Mouse (Mus musculus) frontal cortex, postnatal 36 days (tissue): ENCODE measurements around the gene Sf3b4.
"Not testable (repeated sequence)": the region's sequence is repeated elsewhere in the genome, so short reads cannot be mapped to it uniquely, and the experiment has no call there.

Experiments used
- DNase-seq, 2 experiments: peaks; one replicate each; pipeline ENCODE4 v3.0.0; 2022; ENCODE audit warnings: low spot score in 2 of 2

Sf3b4 gene

DNA sequence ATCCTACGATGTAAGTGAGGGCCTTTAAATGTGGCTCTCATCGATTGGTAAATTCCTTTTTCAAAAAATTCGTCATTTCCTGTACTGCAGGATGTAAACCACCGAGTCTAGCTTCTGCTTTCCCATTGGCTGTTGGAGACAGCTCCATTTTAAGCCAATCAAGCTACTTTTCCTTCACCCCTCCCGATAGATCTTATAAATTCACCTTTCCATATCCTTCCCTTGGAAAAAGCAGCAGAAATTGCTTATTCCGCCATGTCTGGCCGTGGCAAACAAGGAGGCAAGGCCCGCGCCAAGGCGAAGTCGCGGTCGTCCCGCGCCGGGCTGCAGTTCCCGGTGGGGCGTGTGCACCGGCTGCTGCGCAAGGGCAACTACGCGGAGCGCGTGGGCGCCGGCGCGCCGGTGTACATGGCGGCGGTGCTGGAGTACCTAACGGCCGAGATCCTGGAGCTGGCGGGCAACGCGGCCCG lies 47.6 kb downstream of the Sf3b4 start, which contains the start of the genes Bola1 and Hist2h2ab:
Gene Bola1 (minus strand): TSS at position 49 of the 470 bp plus-strand sequence.
Gene Hist2h2ab (plus strand): TSS at position 205 of the 470 bp plus-strand sequence.
- peak; percentile 80 to 84 for DNase-seq

DNA sequence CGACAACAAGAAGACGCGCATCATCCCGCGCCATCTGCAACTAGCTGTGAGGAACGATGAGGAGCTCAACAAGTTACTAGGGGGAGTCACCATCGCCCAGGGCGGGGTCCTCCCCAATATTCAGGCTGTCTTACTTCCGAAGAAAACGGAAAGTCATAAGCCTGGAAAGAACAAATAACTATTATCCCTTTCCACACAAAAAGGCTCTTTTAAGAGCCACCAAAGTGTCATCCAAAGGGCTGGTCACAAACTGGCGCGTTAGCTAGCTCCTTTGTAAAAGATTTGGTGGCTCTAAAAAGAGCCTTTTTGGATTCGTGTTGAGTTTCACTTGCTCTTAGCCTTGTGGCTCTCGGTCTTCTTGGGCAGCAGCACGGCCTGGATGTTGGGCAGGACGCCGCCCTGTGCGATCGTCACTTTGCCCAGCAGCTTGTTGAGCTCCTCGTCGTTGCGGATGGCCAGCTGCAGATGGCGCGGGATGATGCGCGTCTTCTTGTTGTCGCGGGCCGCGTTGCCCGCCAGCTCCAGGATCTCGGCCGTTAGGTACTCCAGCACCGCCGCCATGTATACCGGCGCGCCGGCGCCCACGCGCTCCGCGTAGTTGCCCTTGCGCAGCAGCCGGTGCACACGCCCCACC lies 48.1 kb downstream of the Sf3b4 start:
- not testable (repeated sequence) for DNase-seq

DNA sequence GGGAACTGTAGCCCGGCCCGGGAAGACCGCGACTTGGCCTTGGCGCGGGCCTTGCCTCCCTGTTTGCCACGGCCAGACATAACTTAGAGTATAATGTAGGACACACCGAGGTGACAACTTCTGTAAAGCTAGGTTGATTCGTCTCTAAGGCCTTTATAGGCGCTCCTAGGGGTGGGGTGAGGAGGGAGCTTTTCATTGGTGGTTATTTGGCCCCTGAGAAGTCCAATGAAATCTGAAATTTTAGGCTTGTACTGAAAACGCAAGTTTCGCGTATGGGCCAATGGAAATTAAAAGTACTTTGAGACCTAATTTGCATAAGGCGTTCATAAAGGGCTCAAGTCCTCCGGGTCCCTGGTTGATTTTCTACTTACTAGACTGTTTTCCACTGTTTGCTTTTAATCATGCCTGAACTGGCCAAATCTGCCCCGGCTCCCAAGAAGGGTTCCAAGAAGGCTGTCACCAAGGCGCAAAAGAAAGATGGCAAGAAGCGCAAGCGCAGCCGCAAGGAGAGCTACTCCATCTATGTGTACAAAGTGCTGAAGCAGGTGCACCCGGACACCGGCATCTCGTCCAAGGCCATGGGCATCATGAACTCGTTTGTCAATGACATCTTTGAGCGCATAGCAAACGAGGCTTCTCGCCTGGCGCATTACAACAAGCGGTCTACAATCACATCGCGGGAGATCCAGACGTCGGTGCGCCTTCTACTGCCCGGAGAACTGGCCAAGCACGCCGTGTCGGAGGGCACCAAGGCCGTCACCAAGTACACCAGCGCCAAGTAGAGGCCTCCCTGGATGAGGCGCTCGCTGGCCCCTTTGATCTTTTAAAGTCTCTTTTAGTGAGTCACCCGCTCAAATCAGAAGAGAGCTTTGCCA lies 48.9 kb downstream of the Sf3b4 start, which contains the start of the genes Hist2h2ac and Hist2h2be:
Gene Hist2h2ac (minus strand): TSS at position 116 of the 875 bp plus-strand sequence.
Gene Hist2h2be (plus strand): TSS at position 355 of the 875 bp plus-strand sequence.
- peak; percentile 88 to 93 for DNase-seq

DNA sequence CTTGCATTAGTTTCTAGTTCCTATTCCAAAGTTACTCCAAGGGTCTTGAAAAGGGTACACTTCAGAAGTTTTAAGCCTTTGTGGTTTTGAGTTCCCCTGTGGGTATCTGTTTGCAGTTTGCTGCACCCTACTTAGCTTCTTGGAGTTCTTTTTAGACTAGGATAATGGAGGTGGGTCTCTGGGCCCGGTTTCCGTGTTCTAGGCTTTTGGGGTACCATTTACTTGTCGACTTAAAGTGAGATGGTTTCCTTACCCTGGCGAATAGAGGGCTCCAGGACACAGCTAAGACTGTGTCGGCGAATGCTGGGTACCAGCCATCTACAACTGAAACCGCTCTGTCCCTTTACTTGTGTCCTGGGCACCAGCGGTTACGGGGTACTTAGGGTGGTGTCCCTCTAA lies 49.5 kb downstream of the Sf3b4 start:
- DNase-seq = no peak

DNA sequence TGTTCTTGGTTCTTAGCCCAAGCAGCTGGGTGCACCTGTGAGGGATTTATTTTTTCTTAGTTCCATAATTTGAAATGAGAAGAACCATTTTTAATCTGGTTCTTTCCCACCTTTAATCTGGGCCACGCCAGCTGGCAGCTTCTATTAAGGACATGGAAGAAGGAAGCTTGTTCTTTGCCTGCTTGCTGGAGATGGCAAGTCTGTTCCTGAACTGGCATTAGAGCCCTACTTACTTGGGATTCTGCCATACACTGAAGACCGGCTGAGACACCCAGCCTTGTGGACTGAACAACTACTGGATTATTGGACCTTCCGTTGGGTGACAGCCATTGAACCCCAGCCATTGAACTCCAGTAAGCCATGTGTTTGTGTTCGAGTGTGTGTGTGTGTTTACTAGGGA lies 50.6 kb downstream of the Sf3b4 start:
- no peak for DNase-seq

DNA sequence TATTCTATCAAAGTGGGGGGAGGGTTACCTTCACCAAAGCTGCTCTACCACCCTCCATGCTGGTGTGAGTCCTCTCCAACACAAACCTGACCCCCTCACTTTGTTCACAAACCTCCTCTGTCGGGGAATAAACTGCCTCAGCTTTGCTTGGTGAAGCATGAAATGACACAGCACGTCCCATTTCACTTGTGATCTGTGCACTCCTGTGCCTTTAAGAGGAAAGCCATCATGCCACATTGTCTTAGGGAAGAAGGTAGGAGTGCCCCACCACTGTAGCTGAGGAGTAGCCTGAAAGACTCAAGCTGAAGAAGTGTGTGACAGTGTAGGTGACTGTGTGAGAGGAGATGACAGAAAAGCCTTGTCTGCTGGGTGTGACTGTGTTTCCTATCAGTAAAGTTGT lies 53.3 kb downstream of the Sf3b4 start:
- DNase-seq = no peak
